Mouse (Mus musculus): ENCODE data around the gene Fmnl2.

Fmnl2 gene

DNA sequence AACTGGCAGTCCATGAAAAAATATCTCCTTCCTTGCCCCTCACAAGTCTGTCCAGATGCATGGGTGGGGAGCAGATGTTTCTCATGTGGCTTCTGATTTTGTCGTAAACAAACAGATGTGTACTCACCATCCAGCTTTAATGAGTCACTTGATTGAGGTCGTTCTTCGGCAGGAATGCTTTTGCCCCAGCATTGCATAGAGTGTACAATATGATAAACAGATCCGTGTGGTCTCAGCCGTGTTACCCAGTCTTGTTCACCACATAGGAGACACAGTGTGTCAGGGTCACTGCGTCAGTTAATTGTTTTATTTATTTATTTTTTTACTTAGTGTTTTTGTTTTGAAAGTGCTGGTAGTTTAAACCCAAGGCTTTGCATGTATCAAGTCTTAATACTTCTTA lies 189.4 kb downstream of the Fmnl2 start:
- no peak for TF ChIP-seq GATA4 (IDR thresholded peaks at IDR 0.05; ENCODE audit: insufficient replicate concordance, low read length)

DNA sequence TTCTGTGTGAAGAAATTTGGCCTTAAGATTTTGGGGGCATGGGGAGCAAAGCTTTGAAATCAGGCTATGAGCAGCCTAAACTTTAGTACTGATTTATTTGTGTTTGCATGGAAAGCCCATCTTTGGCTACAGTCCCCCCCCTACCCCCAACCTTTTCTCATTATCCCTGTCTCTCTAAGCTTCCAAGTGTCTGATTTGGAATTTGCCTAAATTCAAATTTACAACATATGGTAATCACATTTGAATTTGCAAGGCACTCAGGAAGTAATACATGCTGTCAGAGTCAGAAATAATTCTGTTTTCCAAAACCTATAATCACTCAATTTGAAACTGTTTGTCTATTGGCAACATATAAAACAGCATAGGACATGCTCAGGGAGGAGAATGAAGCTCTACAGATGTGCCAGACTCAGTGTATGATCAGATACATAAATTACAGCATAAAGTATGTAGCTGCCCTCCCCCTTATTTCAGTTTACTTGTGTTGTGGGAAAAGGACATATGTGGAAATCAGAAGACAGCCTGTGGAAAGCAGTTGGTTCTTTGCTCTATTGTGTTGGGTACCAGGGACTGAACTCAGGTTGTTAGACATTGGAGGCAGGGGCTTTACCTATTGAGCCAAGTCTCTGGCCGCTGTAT lies 190.2 kb downstream of the Fmnl2 start:
- TF ChIP-seq GATA4 (IDR thresholded peaks at IDR 0.05; ENCODE audit: insufficient replicate concordance, low read length): no peak

DNA sequence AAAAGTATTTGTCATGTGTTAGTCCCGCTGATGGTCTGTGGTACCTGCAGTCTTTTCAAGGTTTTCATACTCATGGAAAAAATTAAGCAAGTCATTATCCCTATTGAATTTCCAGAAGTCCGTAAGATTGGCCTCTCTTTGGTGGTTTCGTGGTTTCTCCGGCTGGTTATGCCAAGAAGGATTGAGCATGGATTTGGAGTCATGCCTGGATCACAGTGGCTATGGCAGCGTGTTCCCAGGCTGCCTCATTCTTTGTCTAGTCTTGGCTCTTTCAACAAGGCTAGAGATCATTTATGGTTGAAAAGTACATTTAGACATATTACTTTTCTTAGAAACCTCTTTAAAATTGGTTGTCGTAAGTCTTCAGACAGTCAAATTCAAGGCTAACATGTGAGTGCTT lies 192.7 kb downstream of the Fmnl2 start:
- TF ChIP-seq GATA4 (IDR thresholded peaks at IDR 0.05; ENCODE audit: insufficient replicate concordance, low read length): no peak

DNA sequence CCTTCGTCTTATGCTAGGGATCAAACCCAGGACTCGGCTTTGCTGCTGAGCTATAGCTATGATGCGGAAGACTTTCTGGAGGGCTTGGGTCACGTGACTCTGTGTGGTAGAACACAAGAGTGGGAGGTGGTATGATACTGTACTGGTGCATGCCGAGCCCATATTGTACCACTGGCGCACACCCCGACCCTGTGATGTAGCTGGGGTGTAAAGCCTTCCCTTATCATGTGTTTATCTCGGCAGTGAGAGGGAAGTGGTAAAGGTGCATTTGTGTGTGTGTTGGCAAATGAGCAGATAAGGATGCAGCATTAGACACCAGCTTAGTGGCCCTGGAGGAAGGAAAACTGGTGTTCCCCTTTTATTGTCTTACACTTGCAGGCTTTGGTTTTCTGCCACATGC lies 193.8 kb downstream of the Fmnl2 start:
- no peak for TF ChIP-seq GATA4 (IDR thresholded peaks at IDR 0.05; ENCODE audit: insufficient replicate concordance, low read length)

DNA sequence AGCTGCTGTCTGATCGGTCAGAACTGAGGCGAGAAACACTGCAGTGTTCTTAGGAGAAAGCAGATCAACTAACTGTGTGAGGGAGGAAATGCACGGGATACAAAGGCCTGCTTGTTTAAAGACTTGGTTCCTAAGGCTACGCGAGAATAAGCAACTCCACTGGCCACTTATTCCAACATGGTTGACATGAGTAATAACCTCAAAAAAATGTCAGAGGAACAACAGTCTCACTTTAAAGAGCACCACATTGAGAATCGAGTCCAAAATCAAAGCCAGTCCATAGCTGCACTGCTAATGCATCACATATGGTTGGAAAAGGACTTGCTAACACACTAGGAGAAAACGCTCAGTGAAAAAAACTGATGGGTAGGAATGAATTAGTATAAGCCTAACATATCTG lies 196.1 kb downstream of the Fmnl2 start:
- TF ChIP-seq GATA4 (IDR thresholded peaks at IDR 0.05; ENCODE audit: insufficient replicate concordance, low read length): no peak

DNA sequence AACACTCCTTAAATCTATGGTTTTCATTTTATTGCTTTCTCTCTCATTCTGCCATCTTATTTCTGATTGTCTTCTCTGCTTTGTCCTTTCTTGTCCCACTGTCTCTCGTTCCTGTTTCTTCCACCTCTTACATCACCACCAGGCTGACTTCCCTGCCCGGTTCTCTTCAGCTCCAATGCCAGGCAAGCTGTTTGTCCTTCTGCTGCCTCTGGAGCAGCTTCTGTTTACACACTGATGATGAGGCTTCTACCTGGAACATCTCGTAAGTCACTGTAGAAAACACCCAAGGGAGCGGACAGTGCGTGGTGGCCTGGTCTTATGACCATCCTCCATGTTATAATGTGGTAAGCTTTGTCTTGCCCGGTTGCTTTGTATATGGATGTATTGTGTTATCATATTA lies 198.9 kb downstream of the Fmnl2 start:
- TF ChIP-seq GATA4 (IDR thresholded peaks at IDR 0.05; ENCODE audit: insufficient replicate concordance, low read length): no peak

DNA sequence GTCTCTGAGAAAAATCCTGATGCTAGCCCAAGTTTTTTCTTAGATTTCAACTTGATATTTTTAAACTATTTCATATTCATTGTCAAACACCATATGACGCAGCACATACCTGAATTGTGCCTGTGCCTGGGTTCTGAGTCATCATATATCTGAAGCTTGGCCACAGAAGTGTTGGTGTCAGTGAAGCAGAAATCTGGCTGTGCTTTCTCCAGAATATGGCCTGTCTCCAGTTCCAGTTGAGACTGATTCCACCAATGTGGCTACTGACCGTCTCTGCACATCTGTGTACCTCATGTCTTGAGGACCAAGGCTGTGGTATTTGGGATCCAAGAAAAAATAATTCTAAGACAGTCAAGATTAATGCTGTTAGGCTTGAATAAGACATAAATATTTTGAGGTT lies 199.6 kb downstream of the Fmnl2 start:
- TF ChIP-seq GATA4 (IDR thresholded peaks at IDR 0.05; ENCODE audit: insufficient replicate concordance, low read length): no peak

DNA sequence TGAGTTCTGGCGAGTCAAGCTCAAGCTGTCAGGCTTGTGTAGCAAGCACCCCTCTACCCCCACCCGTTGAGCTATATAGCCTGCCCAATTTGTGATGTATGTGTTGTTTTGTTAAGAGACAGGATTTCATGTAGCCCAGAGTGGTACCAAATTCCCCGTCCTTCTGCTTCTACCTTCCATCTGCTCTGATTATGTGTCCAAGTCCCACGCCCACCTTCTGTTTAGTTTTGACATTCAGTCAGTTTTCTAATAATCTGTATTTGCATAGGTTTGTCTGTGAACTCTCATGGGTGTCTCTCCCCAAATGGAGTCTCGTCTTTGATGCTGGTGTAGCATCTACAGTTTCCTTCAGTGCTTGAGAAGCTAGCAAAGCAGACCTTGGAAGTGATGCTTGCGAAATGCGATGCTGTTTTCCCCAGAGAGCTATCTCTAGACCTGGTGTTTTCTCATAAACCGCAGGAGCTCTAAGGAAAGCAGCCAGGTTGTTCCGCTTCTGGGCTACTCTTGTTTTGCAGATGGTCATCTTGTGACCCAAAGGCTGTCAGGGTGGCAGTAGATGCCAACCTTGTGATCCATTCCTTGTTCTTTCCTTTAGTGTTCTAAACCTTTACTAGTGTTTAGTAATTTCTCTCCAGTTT lies 203.8 kb downstream of the Fmnl2 start:
- no peak for TF ChIP-seq GATA4 (IDR thresholded peaks at IDR 0.05; ENCODE audit: insufficient replicate concordance, low read length)

DNA sequence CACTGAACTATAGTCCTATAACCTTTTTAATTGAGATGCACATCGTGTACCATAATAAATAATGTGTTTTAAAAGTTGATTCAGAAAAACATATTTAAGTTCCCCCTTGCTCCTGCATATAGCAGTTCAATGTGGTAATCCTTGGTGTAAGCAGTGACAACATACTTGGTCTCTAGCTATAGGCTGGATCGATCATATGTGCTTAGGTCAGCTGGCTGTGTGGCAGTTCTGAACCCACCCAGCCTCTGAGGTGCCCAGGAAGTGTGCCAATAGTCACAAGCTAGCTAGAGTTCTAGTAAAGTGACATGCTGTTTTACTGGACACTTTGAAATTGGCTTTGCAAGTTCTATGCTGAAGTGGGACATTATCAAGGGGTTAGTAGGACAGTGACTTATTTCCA lies 209.3 kb downstream of the Fmnl2 start:
- TF ChIP-seq GATA4 (IDR thresholded peaks at IDR 0.05; ENCODE audit: insufficient replicate concordance, low read length): no peak

DNA sequence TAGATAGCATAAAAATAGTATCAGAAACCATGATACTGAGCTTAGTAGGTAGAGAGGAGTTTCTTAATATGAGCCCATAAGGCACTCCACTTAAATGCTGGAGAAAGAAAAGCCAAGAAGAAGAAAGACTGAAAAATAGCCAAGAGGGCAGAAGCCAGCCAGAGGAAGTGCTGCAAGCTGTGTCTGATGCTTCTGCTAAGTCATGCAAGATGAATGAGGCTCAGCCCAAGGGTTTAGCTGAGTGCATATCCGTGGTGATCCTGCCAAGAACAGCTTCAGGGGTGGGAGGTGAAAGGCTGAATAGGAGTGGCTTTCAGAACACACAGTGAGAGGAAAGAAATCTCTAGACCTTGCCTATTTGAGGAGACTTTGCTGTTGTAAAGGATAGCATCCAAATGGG lies 212.9 kb downstream of the Fmnl2 start:
- TF ChIP-seq GATA4 (IDR thresholded peaks at IDR 0.05; ENCODE audit: insufficient replicate concordance, low read length): no peak

DNA sequence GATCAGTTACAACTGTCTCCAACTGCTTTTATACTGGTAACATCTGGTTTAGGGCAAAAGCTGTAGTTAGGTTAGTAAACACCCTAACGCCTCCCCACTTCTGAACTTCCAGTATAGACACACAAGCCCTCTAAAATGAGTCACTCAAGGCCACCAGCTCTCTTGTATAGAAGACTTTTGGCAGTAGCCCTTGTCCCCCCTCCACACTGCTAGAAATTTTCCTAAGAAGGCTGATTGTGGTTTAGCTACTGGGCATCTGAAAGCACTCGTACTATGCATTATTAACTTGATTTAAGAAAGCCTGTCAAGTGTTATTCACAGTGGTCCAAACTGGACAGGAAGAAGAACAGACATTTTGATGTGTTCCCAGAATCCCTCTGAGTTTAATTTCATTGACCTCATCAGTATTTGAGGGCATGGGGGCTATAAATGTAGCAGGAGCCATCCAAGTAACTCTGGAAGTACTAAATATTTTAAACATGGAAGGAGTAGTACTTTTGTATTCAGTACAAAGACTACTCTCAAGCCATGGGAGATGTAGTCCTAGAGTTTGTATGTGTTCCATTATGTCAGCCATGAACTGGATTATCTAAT lies 222.1 kb downstream of the Fmnl2 start:
- no peak for TF ChIP-seq GATA4 (IDR thresholded peaks at IDR 0.05; ENCODE audit: insufficient replicate concordance, low read length)

DNA sequence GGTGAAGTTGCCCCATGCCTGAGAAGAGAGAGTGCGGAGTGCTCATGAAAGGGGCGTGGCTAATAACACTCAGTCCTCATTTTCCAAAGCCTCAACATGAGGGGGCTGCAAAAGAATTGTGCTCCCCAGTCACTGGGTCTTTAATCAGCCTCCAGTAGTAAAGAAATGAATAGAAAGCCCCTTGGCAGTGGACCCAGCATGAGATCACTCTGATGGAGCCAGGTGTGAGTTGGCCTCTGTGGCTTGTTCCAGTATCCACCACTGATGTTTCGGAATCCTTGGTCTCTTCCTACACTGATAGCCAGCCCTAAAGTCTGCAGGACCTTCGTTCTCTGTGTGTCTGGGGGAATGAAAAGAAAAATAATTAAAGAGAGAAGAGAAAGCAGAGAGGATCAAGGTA lies 224.4 kb downstream of the Fmnl2 start:
- no peak for TF ChIP-seq GATA4 (IDR thresholded peaks at IDR 0.05; ENCODE audit: insufficient replicate concordance, low read length)

DNA sequence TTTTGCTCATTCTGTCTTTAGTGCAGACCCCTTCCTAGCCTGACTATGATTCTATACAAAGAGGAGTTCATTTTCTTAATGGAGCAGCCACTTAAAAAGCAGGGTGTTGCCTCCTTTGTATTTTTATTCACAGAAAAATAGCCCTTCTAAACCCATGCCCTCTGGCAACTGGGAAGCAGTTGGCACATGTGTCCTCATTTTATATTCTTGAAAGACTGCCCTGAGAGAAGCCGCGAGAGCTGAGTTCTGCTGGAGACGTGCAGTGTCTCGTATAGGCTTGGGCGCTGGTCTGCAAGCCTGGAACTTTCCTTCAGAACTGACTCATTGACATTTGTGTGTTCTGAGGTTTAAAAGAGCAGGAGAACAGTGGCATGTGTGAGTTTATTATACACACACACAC lies 224.8 kb downstream of the Fmnl2 start:
- no peak for TF ChIP-seq GATA4 (IDR thresholded peaks at IDR 0.05; ENCODE audit: insufficient replicate concordance, low read length)

DNA sequence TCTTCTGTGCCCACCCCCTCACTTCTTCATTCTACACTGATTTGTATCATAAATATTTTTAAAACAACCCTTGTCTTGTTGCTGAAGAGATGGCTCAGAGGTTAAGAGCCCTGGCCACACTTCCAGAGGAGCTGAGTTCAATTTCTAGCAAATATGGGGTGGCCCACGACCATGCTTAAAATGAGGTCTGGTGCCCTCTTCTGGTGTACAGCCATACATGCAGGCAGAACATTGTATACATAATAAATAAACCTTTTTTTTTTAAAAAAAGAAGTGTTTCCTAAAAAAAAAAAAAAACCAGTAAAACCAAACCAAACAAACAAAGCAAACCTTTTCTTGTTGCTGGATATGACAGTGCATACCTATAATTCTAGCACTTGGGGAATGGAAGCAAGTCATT lies 225.6 kb downstream of the Fmnl2 start:
- TF ChIP-seq GATA4 (IDR thresholded peaks at IDR 0.05; ENCODE audit: insufficient replicate concordance, low read length): no peak

DNA sequence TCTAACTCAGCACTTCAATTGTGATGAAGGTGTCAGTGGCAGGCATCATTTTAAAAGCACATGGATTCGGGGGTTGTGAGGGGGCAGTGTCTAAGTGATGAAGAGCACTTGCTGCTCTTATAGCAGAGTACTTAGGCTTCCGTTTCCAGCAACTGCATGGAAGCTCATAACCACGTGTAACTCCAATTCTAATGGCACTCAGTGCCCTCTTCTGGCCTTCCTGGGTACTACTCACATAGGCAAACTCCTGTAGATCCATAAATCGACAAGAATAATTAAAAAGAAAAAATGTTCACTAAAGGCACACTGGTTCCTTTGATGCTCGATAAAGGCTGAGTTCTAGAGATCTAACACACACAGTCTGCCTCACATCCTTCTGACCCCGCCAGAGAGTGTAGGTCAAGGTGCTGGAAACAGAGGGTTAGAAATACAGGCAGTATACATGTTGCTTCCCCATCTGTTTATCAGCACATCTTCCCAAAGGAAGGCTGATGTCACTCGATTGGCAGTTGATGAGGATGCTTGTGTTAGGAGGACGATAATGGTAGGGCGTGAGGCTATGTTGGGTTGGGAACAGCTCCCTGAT lies 228.1 kb downstream of the Fmnl2 start:
- no peak for TF ChIP-seq GATA4 (IDR thresholded peaks at IDR 0.05; ENCODE audit: insufficient replicate concordance, low read length)

DNA sequence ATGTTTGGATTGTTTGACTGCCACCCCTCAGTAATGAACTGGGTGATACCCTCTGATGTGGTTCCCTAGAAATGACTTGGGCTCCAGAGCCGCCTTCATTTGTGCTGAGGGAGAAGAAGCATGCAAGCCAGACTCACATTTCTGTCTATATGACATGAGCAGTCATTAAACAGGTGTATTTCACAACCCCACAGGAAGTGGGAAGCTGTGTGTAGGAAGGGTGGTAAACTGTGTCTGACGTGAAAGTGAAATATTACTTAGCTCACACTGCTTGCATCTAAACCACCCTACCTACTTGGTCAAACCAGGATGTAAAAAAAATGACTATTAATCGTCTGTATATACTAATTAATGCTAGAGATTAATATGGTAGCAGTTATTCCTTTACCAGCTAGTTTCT lies 231.1 kb downstream of the Fmnl2 start:
- TF ChIP-seq GATA4 (IDR thresholded peaks at IDR 0.05; ENCODE audit: insufficient replicate concordance, low read length): no peak
